Mouse (Mus musculus) myocyte (in vitro differentiated cells): ENCODE results near the gene Grm1.

Experiments
- CEBPB ChIP-seq: IDR thresholded peaks from 2 replicates; pipeline ENCODE4 v1.6.1; 2011; ENCODE audit warnings: mild to moderate bottlenecking, moderate library complexity; ENCODE audit not compliant: poor library complexity, insufficient read depth, severe bottlenecking
- E2F4 ChIP-seq: IDR thresholded peaks from one replicate; pipeline ENCODE4 v1.6.1; 2011; ENCODE audit warnings: mild to moderate bottlenecking, control low read depth, moderate library complexity; ENCODE audit not compliant: insufficient read depth
- MAX ChIP-seq: IDR thresholded peaks from one replicate; pipeline ENCODE4 v1.6.1; 2011; ENCODE audit warnings: low read depth, mild to moderate bottlenecking, control low read depth
- MYOD1 ChIP-seq, 3 experiments: IDR thresholded peaks; one replicate each; pipeline ENCODE4 v1.6.1; 2011; ENCODE audit warnings: control low read depth in 2 of 3, low read depth in 2 of 3, mild to moderate bottlenecking in 2 of 3, moderate library complexity in 1 of 3; ENCODE audit not compliant: insufficient read length in 2 of 3, control insufficient read depth in 1 of 3
- MYOG ChIP-seq, 3 experiments: IDR thresholded peaks; one replicate each; pipeline ENCODE4 v1.6.1; 2011; ENCODE audit warnings: control low read depth in 2 of 3, low read depth in 2 of 3, mild to moderate bottlenecking in 2 of 3; ENCODE audit not compliant: insufficient read length in 2 of 3, control insufficient read depth in 1 of 3, insufficient read depth in 1 of 3
- POLR2A ChIP-seq: IDR thresholded peaks from one replicate; pipeline ENCODE4 v1.6.1; 2011; ENCODE audit warnings: low read depth, mild to moderate bottlenecking, control low read depth, moderate library complexity; ENCODE audit not compliant: insufficient read length
- POLR2AphosphoS2 ChIP-seq: IDR thresholded peaks from one replicate; pipeline ENCODE4 v1.6.1; 2011; ENCODE audit warnings: low read depth, control low read depth; ENCODE audit not compliant: insufficient read length
- REST ChIP-seq: IDR thresholded peaks from one replicate; pipeline ENCODE4 v1.6.1; 2011; ENCODE audit warnings: mild to moderate bottlenecking, control low read depth, moderate library complexity; ENCODE audit not compliant: insufficient read depth, insufficient read length
- SRF ChIP-seq: IDR thresholded peaks from one replicate; pipeline ENCODE4 v1.6.1; 2011; ENCODE audit warnings: low read depth; ENCODE audit not compliant: control insufficient read depth, insufficient read length
- TCF12 ChIP-seq: IDR thresholded peaks from one replicate; pipeline ENCODE4 v1.6.1; 2011; ENCODE audit warnings: mild to moderate bottlenecking, control low read depth; ENCODE audit not compliant: poor library complexity, insufficient read depth, severe bottlenecking
- TCF3 ChIP-seq: IDR thresholded peaks from one replicate; pipeline ENCODE4 v1.6.1; 2011; ENCODE audit warnings: low read depth, control low read depth; ENCODE audit not compliant: insufficient read length
- USF1 ChIP-seq: IDR thresholded peaks from one replicate; pipeline ENCODE4 v1.6.1; 2011; ENCODE audit warnings: low read depth, mild to moderate bottlenecking, control low read depth, moderate library complexity

- no peak for TF ChIP-seq MAX
- TF ChIP-seq MYOG (IDR thresholded peaks at IDR 0.05; ENCODE audit: control insufficient read depth in 1 of 3, insufficient read depth in 1 of 3, insufficient read length in 2 of 3, low read depth in 2 of 3), result no peak
- no peak for TF ChIP-seq MYOD1 (IDR thresholded peaks at IDR 0.05; ENCODE audit: control insufficient read depth in 1 of 3, insufficient read length in 2 of 3, low read depth in 2 of 3)
- TF ChIP-seq TCF12, result no peak
- no peak for TF ChIP-seq USF1
- no peak for TF ChIP-seq CEBPB
- TF ChIP-seq E2F4, result no peak
- no peak for TF ChIP-seq POLR2A
- no peak for TF ChIP-seq SRF
- TF ChIP-seq POLR2AphosphoS2, result no peak
- TF ChIP-seq TCF3, result no peak
- TF ChIP-seq REST, result no peak
These were observed 193.6 kb downstream of the Grm1 start for GRCm38 (mm10) chr10:10888521-10888920.
